Mouse (Mus musculus) left cerebral cortex, postnatal 4 days (tissue): ENCODE measurements around the gene Cts3. TPM values are rescaled to one million over a fixed set of nuclear protein-coding genes. Genes with fewer than 3 reads are reported as not detected.
"Not testable (repeated sequence)": the region's sequence is repeated elsewhere in the genome, so short reads cannot be mapped to it uniquely, and the experiment has no call there.

Source experiments
- DNase-seq: peaks from one replicate; pipeline ENCODE4 v3.0.0-alpha.2; 2022
- intact Hi-C: fragments of 180-260 bp; cut with DNase I; formaldehyde crosslinking; loops from one replicate; pipeline ENCODE4 v1.15.1; 2025
- total RNA-seq, 2 experiments: library from RNA; stranded (reverse); gene quantifications; 2 replicates each; pipeline ENCODE4 v1.2.3; 2021

The Cts3 gene
- not detected for total RNA-seq

- intact Hi-C loops, result no loop called here
- no peak for DNase-seq
Observed at GRCm38 (mm10) chr13:61570027-61570426, at the start of gene Cts3. Gene Cts3 (minus strand): TSS chr13:61570127.

- DNase-seq, intact Hi-C loops: not testable (repeated sequence)
Observed at GRCm38 (mm10) chr13:61568074-61568473, 1.9 kb downstream of the Cts3 start, which contains the start of gene Gm49352. Gene Gm49352 (minus strand): TSS chr13:61568174.

- DNase-seq, result no peak
- intact Hi-C loops, result no loop called here
Observed at GRCm38 (mm10) chr13:61541631-61542030, 28.3 kb downstream of the Cts3 start, which contains the start of gene Ctsm. Gene Ctsm (minus strand): TSS chr13:61541839.

Other genes starting within 250 kb of the Cts3 start
- gene Cts7, start 211.9 kb downstream of the Cts3 start, total RNA-seq, result not detected
- not detected for gene Ctsm, start 28.3 kb downstream of the Cts3 start, total RNA-seq
- gene Gm49352, start 2.0 kb downstream of the Cts3 start, total RNA-seq, result not detected